Mouse (Mus musculus) embryonic facial prominence, embryonic 11.5 days (tissue): ENCODE data around the gene Ankef1. TPM values are rescaled to one million over a fixed set of nuclear protein-coding genes. Genes with fewer than 3 reads are reported as not detected.
A peak's percentile ranks its signal among the peaks of the same experiment; 100 is the strongest.

Experiments used
- ATAC-seq: fragments of 200-750 bp; cut with Nextera tagmentation; replicated peaks from 2 replicates; pipeline ENCODE4 v1.8.0; 2017; ENCODE audit warnings: low read depth; ENCODE audit not compliant: insufficient number of reproducible peaks, low FRiP score, low TSS enrichment
- DNase-seq: peaks from one replicate; pipeline ENCODE4 v3.0.0-alpha.2; 2015; ENCODE audit warnings: low spot score
- H3K27ac ChIP-seq: fragments of 300-500 bp; sonication (generic); replicated peaks from 2 replicates; pipeline ENCODE4 v1.5.1; 2014; ENCODE audit warnings: mild to moderate bottlenecking, low read depth, low read length, control low read depth
- H3K27me3 ChIP-seq: fragments of 300-500 bp; sonication (generic); 2 replicates; pipeline ENCODE4 v1.6.1; 2014; ENCODE audit warnings: mild to moderate bottlenecking, low read length, moderate library complexity, mixed read lengths; ENCODE audit not compliant: control insufficient read depth, insufficient read depth
- H3K36me3 ChIP-seq: fragments of 300-500 bp; sonication (generic); replicated peaks from 2 replicates; pipeline ENCODE4 v1.6.1; 2014; ENCODE audit warnings: low read depth, mild to moderate bottlenecking, low read length, moderate library complexity, mixed read lengths; ENCODE audit not compliant: control insufficient read depth, insufficient read depth
- H3K4me1 ChIP-seq: fragments of 300-500 bp; sonication (generic); 2 replicates; pipeline ENCODE4 v1.6.1; 2014; ENCODE audit warnings: low read length, mixed read lengths; ENCODE audit not compliant: control insufficient read depth, insufficient read depth
- H3K4me2 ChIP-seq: fragments of 300-500 bp; sonication (generic); 2 replicates; pipeline ENCODE4 v1.6.1; 2014; ENCODE audit warnings: low read depth, mild to moderate bottlenecking, control low read depth, low read length, moderate library complexity
- H3K4me3 ChIP-seq: fragments of 300-500 bp; sonication (generic); 2 replicates; pipeline ENCODE4 v1.5.1; 2014; ENCODE audit warnings: low read depth, low read length, control low read depth
- H3K9ac ChIP-seq: fragments of 300-500 bp; sonication (generic); replicated peaks from 2 replicates; pipeline ENCODE4 v1.6.1; 2014; ENCODE audit warnings: mild to moderate bottlenecking, control low read depth, low read length
- H3K9me3 ChIP-seq: fragments of 300-500 bp; sonication (generic); replicated peaks from 2 replicates; pipeline ENCODE4 v1.6.1; 2016; ENCODE audit warnings: mild to moderate bottlenecking, low read length, inconsistent platforms, mixed read lengths; ENCODE audit not compliant: control insufficient read depth
- WGBS: fragments of 180-500 bp; shearing (Covaris S2); extraction: QIAGEN DNeasy Blood & Tissue Kit; methylation state at CpG from one replicate; pipeline ENCODE4 v1.1.7; 2014; 5-methylcytosine and 5-hydroxymethylcytosine counted together
- polyA plus RNA-seq: library from polyadenylated mRNA; unstranded; fragments of >200 nt; fragmentation: Nextera tagmentation; extraction: Ambion mirVana; gene quantifications from 2 replicates; pipeline ENCODE4 v1.2.1, GENCODE M21; 2014

Ankef1 gene
- 0.73 and 1.1 TPM in 2 replicates for polyA plus RNA-seq

DNA sequence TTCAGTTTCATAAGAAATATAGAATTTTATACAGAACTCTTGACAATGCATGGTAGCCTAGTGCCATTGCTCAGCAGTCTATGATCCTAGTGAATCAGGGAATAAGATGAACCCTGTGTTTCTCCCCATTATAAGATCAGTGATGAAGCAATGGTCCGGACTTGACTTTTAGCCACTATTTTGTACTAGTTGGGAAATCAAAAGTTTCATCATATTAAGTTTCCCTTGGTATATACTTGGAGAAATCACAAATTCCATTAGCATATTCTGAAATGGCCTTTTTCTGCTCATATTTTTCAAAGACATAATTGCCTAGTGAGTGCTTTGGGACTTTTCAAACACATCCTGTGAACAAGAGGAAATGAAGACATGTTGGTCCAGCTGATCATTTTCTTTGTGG, at the start of gene Ankef1:
Gene Ankef1, plus strand, starts transcription at position 260 of the 400 bp plus-strand sequence.
- 96% methylated on average over 1 of the region's 1 CpGs for whole genome bisulfite sequencing
- no peak within 1 kb of the TSS for H3K27ac ChIP-seq
- H3K4me2 ChIP-seq: no peak within 1 kb of the TSS
- H3K9ac ChIP-seq: no peak within 1 kb of the TSS
- no peaks in the 10 kb centered on the region for H3K36me3 ChIP-seq
- no peak within 1 kb of the TSS for H3K4me3 ChIP-seq
- H3K9me3 ChIP-seq: no peaks in the 10 kb centered on the region
- DNase-seq (no peak), ATAC-seq (no peak)
- no peaks in the 10 kb centered on the region for H3K27me3 ChIP-seq
- no peaks in the 10 kb centered on the region for H3K4me1 ChIP-seq

DNA sequence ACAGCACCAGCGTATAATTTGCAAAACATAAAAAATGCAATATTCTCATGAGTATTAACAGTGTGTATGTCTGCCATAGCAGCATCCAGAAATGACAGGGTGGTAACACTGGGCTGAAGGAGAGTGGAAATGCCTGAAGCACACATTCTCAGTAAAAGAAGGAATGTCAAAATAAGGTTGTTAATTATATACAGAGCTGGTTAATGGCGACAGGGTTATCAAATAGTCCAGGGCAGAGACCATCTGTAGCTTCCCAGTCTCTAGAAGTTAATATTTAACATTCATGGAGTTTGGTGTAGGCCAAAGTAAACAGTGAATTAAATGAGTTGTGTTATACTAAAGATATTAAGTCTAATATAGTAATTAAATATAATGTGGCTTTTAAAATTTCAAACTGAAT, 45.2 kb upstream of the Ankef1 start:
- DNase-seq (no peak), ATAC-seq (no peak)
- H3K27ac ChIP-seq: no peak overlapping the region
- no peak overlapping the region for H3K4me3 ChIP-seq
- H3K9me3 ChIP-seq: no peaks in the 10 kb centered on the region
- no peaks in the 10 kb centered on the region for H3K36me3 ChIP-seq
- no peaks in the 10 kb centered on the region for H3K27me3 ChIP-seq
- WGBS: 61% methylated on average over 2 of the region's 2 CpGs
- H3K9ac ChIP-seq: no peak overlapping the region
- no peak overlapping the region for H3K4me2 ChIP-seq
- no peaks in the 10 kb centered on the region for H3K4me1 ChIP-seq

GRCm38 (mm10) chr2:136456875-136457274, 44.8 kb upstream of the Ankef1 start:
- H3K4me1 ChIP-seq: no peaks in the 10 kb centered on the region
- no peak overlapping the region for H3K27ac ChIP-seq
- H3K9me3 ChIP-seq: no peaks in the 10 kb centered on the region
- no peak for DNase-seq
- H3K36me3 ChIP-seq: no peaks in the 10 kb centered on the region
- no peaks in the 10 kb centered on the region for H3K27me3 ChIP-seq
- WGBS: 77% methylated on average over 3 of the region's 3 CpGs
- H3K4me3 ChIP-seq: no peak overlapping the region
- no peak overlapping the region for H3K9ac ChIP-seq
- no peak overlapping the region for H3K4me2 ChIP-seq
- no peak for ATAC-seq

DNA sequence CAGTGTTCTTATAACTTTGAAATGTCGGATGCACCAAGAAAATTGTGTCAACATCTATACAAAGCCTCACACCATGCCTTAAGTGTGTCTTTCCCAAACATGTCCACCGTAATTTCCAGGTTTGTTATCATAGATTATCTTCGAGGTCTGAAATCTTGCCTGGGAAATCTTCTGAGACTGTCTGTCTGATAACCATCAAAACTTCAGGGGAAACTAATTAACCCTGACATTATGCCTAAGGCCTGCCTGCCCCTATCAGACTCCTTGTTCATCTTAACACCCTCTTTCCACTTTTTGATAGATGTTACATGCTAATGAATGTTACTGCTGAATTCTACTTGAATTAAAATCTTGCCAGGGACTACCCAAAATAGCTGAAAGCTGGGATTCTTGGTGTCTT, 24.1 kb upstream of the Ankef1 start:
- no peak overlapping the region for H3K9ac ChIP-seq
- ATAC-seq (no peak), DNase-seq (no peak)
- WGBS: 54% methylated on average over 3 of the region's 3 CpGs
- H3K4me1 ChIP-seq: no peaks in the 10 kb centered on the region
- no peaks in the 10 kb centered on the region for H3K36me3 ChIP-seq
- no peaks in the 10 kb centered on the region for H3K9me3 ChIP-seq
- no peak overlapping the region for H3K4me3 ChIP-seq
- H3K4me2 ChIP-seq: no peak overlapping the region
- no peaks in the 10 kb centered on the region for H3K27me3 ChIP-seq
- no peak overlapping the region for H3K27ac ChIP-seq

DNA sequence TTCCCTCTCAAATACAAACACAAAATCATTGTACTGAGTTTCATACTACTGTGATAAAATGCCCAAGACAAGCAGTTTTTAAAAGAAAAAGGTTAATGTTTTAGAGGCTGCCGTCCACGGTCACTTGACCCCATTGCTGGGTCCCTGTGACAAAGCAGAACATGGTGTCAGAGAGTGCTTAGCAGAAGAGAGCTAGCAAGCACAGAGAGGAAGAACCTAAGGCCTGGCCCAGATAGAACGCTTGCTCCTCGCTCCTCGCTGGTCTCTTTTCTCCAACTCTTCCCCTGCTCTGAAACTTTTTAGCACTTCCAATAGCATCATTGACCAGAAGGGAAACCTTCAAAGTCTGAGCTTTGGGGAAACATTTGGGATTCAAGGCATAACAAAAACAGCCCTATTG, 19.4 kb upstream of the Ankef1 start:
- Histone ChIP-seq H3K4me3 (no peak overlapping the region), H3K9me3 (no peaks in the 10 kb centered on the region), H3K27ac (no peak overlapping the region), H3K4me2 (no peak overlapping the region), H3K27me3 (no peaks in the 10 kb centered on the region), H3K36me3 (no peaks in the 10 kb centered on the region), H3K4me1 (no peaks in the 10 kb centered on the region), H3K9ac (no peak overlapping the region)
- 79% methylated on average over 5 of the region's 5 CpGs for WGBS
- ATAC-seq: no peak
- DNase-seq: no peak

- WGBS: 84% methylated on average over 3 of the region's 3 CpGs
- ATAC-seq: no peak
- DNase-seq: no peak
- Histone ChIP-seq H3K4me3 (no peak overlapping the region), H3K4me2 (no peak overlapping the region), H3K36me3 (no peaks in the 10 kb centered on the region), H3K27ac (no peak overlapping the region), H3K9ac (no peak overlapping the region), H3K27me3 (no peaks in the 10 kb centered on the region), H3K4me1 (no peaks in the 10 kb centered on the region), H3K9me3 (no peaks in the 10 kb centered on the region)
Measured at GRCm38 (mm10) chr2:136483058-136483457, 18.7 kb upstream of the Ankef1 start.

- no peak overlapping the region for H3K27ac ChIP-seq
- H3K27me3 ChIP-seq: no peaks in the 10 kb centered on the region
- H3K4me2 ChIP-seq: no peak overlapping the region
- DNase-seq: no peak
- no peaks in the 10 kb centered on the region for H3K36me3 ChIP-seq
- H3K9ac ChIP-seq: no peak overlapping the region
- no peak for ATAC-seq
- WGBS: 88% methylated on average over 3 of the region's 3 CpGs
- H3K4me1 ChIP-seq: no peaks in the 10 kb centered on the region
- H3K9me3 ChIP-seq: no peaks in the 10 kb centered on the region
- no peak overlapping the region for H3K4me3 ChIP-seq
Measured at GRCm38 (mm10) chr2:136484955-136485354, 16.8 kb upstream of the Ankef1 start.

GRCm38 (mm10) chr2:136485401-136485800, 16.3 kb upstream of the Ankef1 start:
- no peak overlapping the region for H3K4me2 ChIP-seq
- H3K27me3 ChIP-seq: no peaks in the 10 kb centered on the region
- no peaks in the 10 kb centered on the region for H3K36me3 ChIP-seq
- H3K4me3 ChIP-seq: no peak overlapping the region
- H3K4me1 ChIP-seq: no peaks in the 10 kb centered on the region
- ATAC-seq (0 out of 2 replicates have a peak, but pooled peaks have one; percentile 6), DNase-seq (no peak)
- H3K27ac ChIP-seq: no peak overlapping the region
- no peaks in the 10 kb centered on the region for H3K9me3 ChIP-seq
- WGBS: 89% methylated on average over 1 of the region's 1 CpGs
- H3K9ac ChIP-seq: no peak overlapping the region
